Mouse (Mus musculus) erythroblast, embryonic 14.5 days (primary cell): ENCODE measurements around the gene Itga8. TPM values are rescaled to one million over a fixed set of nuclear protein-coding genes. Genes with fewer than 3 reads are reported as not detected.

Experiments used
- H3K27me3 ChIP-seq: 2 replicates; pipeline ENCODE4 v1.6.1; 2012; ENCODE audit warnings: inconsistent platforms; ENCODE audit not compliant: control insufficient read depth
- H3K36me3 ChIP-seq: 2 replicates; pipeline ENCODE4 v1.6.1; 2012; ENCODE audit warnings: mild to moderate bottlenecking, inconsistent platforms; ENCODE audit not compliant: control insufficient read depth
- H3K4me1 ChIP-seq: 2 replicates; pipeline ENCODE4 v1.6.1; 2012; ENCODE audit warnings: inconsistent platforms; ENCODE audit not compliant: control insufficient read depth
- H3K4me3 ChIP-seq: replicated peaks from 2 replicates; pipeline ENCODE3; 2012; ENCODE audit warnings: moderate library complexity, mild to moderate bottlenecking, inconsistent platforms
- H3K9me3 ChIP-seq: 2 replicates; pipeline ENCODE4 v1.6.1; 2012; ENCODE audit warnings: low read length, inconsistent platforms, mixed read lengths; ENCODE audit not compliant: control insufficient read depth
- GATA1 ChIP-seq: IDR thresholded peaks from 2 replicates; pipeline ENCODE4 v1.6.1; 2012; ENCODE audit warnings: low read length, inconsistent platforms, mixed read lengths
- TAL1 ChIP-seq: IDR thresholded peaks from 3 replicates; pipeline ENCODE4 v1.6.1; 2012; ENCODE audit warnings: low read length, inconsistent platforms, mixed read lengths
- polyA plus RNA-seq: library from polyadenylated mRNA; stranded (reverse); fragments of >175 nt; gene quantifications from 2 replicates; pipeline ENCODE4 v1.2.3, GENCODE M21; 2012

Itga8 gene
- polyA plus RNA-seq, 1 experiment: not detected

- TF ChIP-seq GATA1 (no peak), TAL1 (no peak)
- Histone ChIP-seq H3K4me3 (no peak overlapping the region), H3K27me3 (no peaks in the 10 kb centered on the region), H3K36me3 (no peaks in the 10 kb centered on the region), H3K4me1 (no peaks in the 10 kb centered on the region), H3K9me3 (no peaks in the 10 kb centered on the region; the same call in 1 of the 2 replicates)
These were observed 209.3 kb downstream of the Itga8 start for GRCm38 (mm10) chr2:12092203-12092984.

- TF ChIP-seq GATA1: no peak
- Histone ChIP-seq H3K4me3 (no peak overlapping the region), H3K27me3 (no peaks in the 10 kb centered on the region), H3K9me3 (no peaks in the 10 kb centered on the region; the same call in 1 of the 2 replicates), H3K36me3 (no peaks in the 10 kb centered on the region), H3K4me1 (no peaks in the 10 kb centered on the region)
These were observed 210.7 kb downstream of the Itga8 start for GRCm38 (mm10) chr2:12090993-12091392.

- H3K4me3 ChIP-seq: no peak overlapping the region
- H3K9me3 ChIP-seq: no peaks in the 10 kb centered on the region; the same call in 1 of the 2 replicates
- no peaks in the 10 kb centered on the region for H3K36me3 ChIP-seq
- TF ChIP-seq GATA1: no peak
- no peak for TF ChIP-seq TAL1
- H3K4me1 ChIP-seq: no peaks in the 10 kb centered on the region
- no peaks in the 10 kb centered on the region for H3K27me3 ChIP-seq
These were observed 216.2 kb downstream of the Itga8 start for GRCm38 (mm10) chr2:12085492-12085891.

- no peaks in the 10 kb centered on the region for H3K4me1 ChIP-seq
- no peak overlapping the region for H3K4me3 ChIP-seq
- no peak for TF ChIP-seq GATA1
- no peak for TF ChIP-seq TAL1
- no peaks in the 10 kb centered on the region for H3K9me3 ChIP-seq
- H3K27me3 ChIP-seq: no peaks in the 10 kb centered on the region
- no peaks in the 10 kb centered on the region for H3K36me3 ChIP-seq
These were observed 217.4 kb downstream of the Itga8 start for GRCm38 (mm10) chr2:12084341-12084740.

GRCm38 (mm10) chr2:12077266-12077891, 224.3 kb downstream of the Itga8 start:
- Histone ChIP-seq H3K36me3 (no peaks in the 10 kb centered on the region), H3K27me3 (no peaks in the 10 kb centered on the region), H3K4me1 (no peaks in the 10 kb centered on the region), H3K9me3 (no peaks in the 10 kb centered on the region), H3K4me3 (no peak overlapping the region)
- TF ChIP-seq TAL1: no peak
- TF ChIP-seq GATA1: no peak

- H3K36me3 ChIP-seq: no peaks in the 10 kb centered on the region
- no peaks in the 10 kb centered on the region for H3K27me3 ChIP-seq
- TF ChIP-seq TAL1: no peak
- H3K4me1 ChIP-seq: no peaks in the 10 kb centered on the region
- no peak overlapping the region for H3K4me3 ChIP-seq
- peaks cover 6% of the 10 kb centered on the region; the same call in 1 of the 2 replicates for H3K9me3 ChIP-seq
These were observed 235.9 kb downstream of the Itga8 start for GRCm38 (mm10) chr2:12065669-12066399.

- Histone ChIP-seq H3K27me3 (no peaks in the 10 kb centered on the region), H3K4me3 (no peak overlapping the region), H3K36me3 (no peaks in the 10 kb centered on the region), H3K4me1 (no peaks in the 10 kb centered on the region), H3K9me3 (no peaks in the 10 kb centered on the region)
- TF ChIP-seq TAL1: no peak
- no peak for TF ChIP-seq GATA1
These were observed 241.5 kb downstream of the Itga8 start for GRCm38 (mm10) chr2:12060034-12060723.

Other genes with a start within 250 kb of the Itga8 start
- gene Mindy3, start 117.5 kb upstream of the Itga8 start, polyA plus RNA-seq: 4.7 and 5.4 TPM in 2 replicates